Mouse (Mus musculus) kidney, postnatal 0 days (tissue): Measurements from ENCODE around the gene H2-Ob. TPM values are rescaled to one million over a fixed set of nuclear protein-coding genes. Genes with fewer than 3 reads are reported as not detected.

Experiments used
- ATAC-seq: fragments of 200-750 bp; cut with Nextera tagmentation; replicated peaks from 2 replicates; pipeline ENCODE4 v1.8.0; 2017; ENCODE audit warnings: low read depth, moderate number of reproducible peaks, moderate TSS enrichment, moderate library complexity; ENCODE audit not compliant: low FRiP score
- DNase-seq: peaks from one replicate; pipeline ENCODE4 v3.0.0-alpha.2; 2016; ENCODE audit warnings: low spot score
- H3K27ac ChIP-seq: fragments of 300-500 bp; sonication (generic); 2 replicates; pipeline ENCODE4 v1.5.1; 2014; ENCODE audit warnings: mild to moderate bottlenecking
- H3K27me3 ChIP-seq: fragments of 300-500 bp; sonication (generic); 2 replicates; pipeline ENCODE4 v1.6.1; 2014; ENCODE audit warnings: low read length, mixed read lengths; ENCODE audit not compliant: insufficient read depth
- H3K36me3 ChIP-seq: fragments of 300-500 bp; sonication (generic); 2 replicates; pipeline ENCODE4 v1.6.1; 2014; ENCODE audit warnings: low read length, mixed read lengths; ENCODE audit not compliant: insufficient read depth
- H3K4me1 ChIP-seq: fragments of 300-500 bp; sonication (generic); replicated peaks from 2 replicates; pipeline ENCODE4 v1.6.1; 2014; ENCODE audit warnings: antibody characterized with exemption, low read length, mixed read lengths; ENCODE audit not compliant: insufficient read depth
- H3K4me2 ChIP-seq: fragments of 300-500 bp; sonication (generic); 2 replicates; pipeline ENCODE4 v1.6.1; 2014; ENCODE audit warnings: mild to moderate bottlenecking, low read length, moderate library complexity, mixed read lengths
- H3K4me3 ChIP-seq: fragments of 300-500 bp; sonication (generic); replicated peaks from 2 replicates; pipeline ENCODE4 v1.5.1; 2014; ENCODE audit warnings: low read depth, low read length
- H3K9ac ChIP-seq: fragments of 300-500 bp; sonication (generic); 2 replicates; pipeline ENCODE4 v1.6.1; 2014; ENCODE audit warnings: low read depth, low read length
- H3K9me3 ChIP-seq: fragments of 300-500 bp; sonication (generic); replicated peaks from 2 replicates; pipeline ENCODE4 v1.6.1; 2016; ENCODE audit warnings: low read length, inconsistent platforms, mixed read lengths
- CTCF ChIP-seq: IDR thresholded peaks from 2 replicates; pipeline ENCODE4 v1.5.1; 2016; ENCODE audit warnings: antibody characterized with exemption, low read depth, mild to moderate bottlenecking, moderate library complexity
- WGBS: fragments of 180-500 bp; shearing (Covaris S2); extraction: QIAGEN DNeasy Blood & Tissue Kit; methylation state at CpG from one replicate; pipeline ENCODE4 v1.1.7; 2014; 5-methylcytosine and 5-hydroxymethylcytosine counted together
- polyA plus RNA-seq: library from polyadenylated mRNA; unstranded; fragments of >200 nt; fragmentation: Nextera tagmentation; extraction: Ambion mirVana; gene quantifications from 2 replicates; pipeline ENCODE4 v1.2.1, GENCODE M21; 2015

The H2-Ob gene
- polyA plus RNA-seq, 1 experiment from 2014 or later, result 0.18 TPM

- DNase-seq, result peak; percentile 71
- Histone ChIP-seq H3K36me3 (no peaks in the 10 kb centered on the region), H3K4me1 (no peaks in the 10 kb centered on the region), H3K27me3 (no peaks in the 10 kb centered on the region), H3K4me2 (no peak overlapping the region), H3K9ac (no peak overlapping the region), H3K27ac (no peak overlapping the region), H3K4me3 (no peak overlapping the region), H3K9me3 (no peaks in the 10 kb centered on the region)
- ATAC-seq, result peak; percentile 68; the same call in 1 of the 2 replicates
- TF ChIP-seq CTCF, result peak; percentile 88
- 36% methylated on average over 9 of the region's 9 CpGs for WGBS
Observed at GRCm38 (mm10) chr17:34234926-34235325, 3.8 kb upstream of the H2-Ob start.

- H3K4me3 ChIP-seq, result no peak overlapping the region
- no peak for DNase-seq
- no peak overlapping the region for H3K4me2 ChIP-seq
- 72% methylated on average over 5 of the region's 5 CpGs for WGBS
- TF ChIP-seq CTCF, result no peak
- H3K36me3 ChIP-seq, result no peaks in the 10 kb centered on the region
- no peak overlapping the region for H3K27ac ChIP-seq
- no peaks in the 10 kb centered on the region for H3K27me3 ChIP-seq
- no peak overlapping the region for H3K9ac ChIP-seq
- no peaks in the 10 kb centered on the region for H3K9me3 ChIP-seq
- ATAC-seq, result no peak
- H3K4me1 ChIP-seq, result no peaks in the 10 kb centered on the region
Observed at GRCm38 (mm10) chr17:34236691-34237090, 2.0 kb upstream of the H2-Ob start.

GRCm38 (mm10) chr17:34237741-34238140 is 962 bp upstream of the H2-Ob start:
- Histone ChIP-seq H3K4me3 (no peak overlapping the region), H3K9ac (no peak overlapping the region), H3K27ac (no peak overlapping the region), H3K36me3 (no peaks in the 10 kb centered on the region), H3K9me3 (no peaks in the 10 kb centered on the region), H3K4me1 (no peaks in the 10 kb centered on the region), H3K27me3 (no peaks in the 10 kb centered on the region), H3K4me2 (no peak overlapping the region)
- TF ChIP-seq CTCF, result no peak
- ATAC-seq, result no peak
- WGBS, result 77% methylated on average over 3 of the region's 3 CpGs
- DNase-seq, result no peak

GRCm38 (mm10) chr17:34239601-34240041 is 918 bp downstream of the H2-Ob start:
- DNase-seq, result peak; percentile 49
- Histone ChIP-seq H3K36me3 (no peaks in the 10 kb centered on the region), H3K4me3 (no peak overlapping the region), H3K27ac (peak overlapping the region; percentile 16; the same call in 1 of the 2 replicates), H3K27me3 (no peaks in the 10 kb centered on the region), H3K9ac (no peak overlapping the region), H3K4me2 (no peak overlapping the region), H3K4me1 (no peaks in the 10 kb centered on the region), H3K9me3 (no peaks in the 10 kb centered on the region)
- ATAC-seq, result no peak
- WGBS, result 30% methylated on average over 10 of the region's 10 CpGs
- TF ChIP-seq CTCF, result no peak

GRCm38 (mm10) chr17:34240366-34240765 is 1.7 kb downstream of the H2-Ob start:
- 69% methylated on average over 3 of the region's 3 CpGs for WGBS
- Histone ChIP-seq H3K9me3 (no peaks in the 10 kb centered on the region), H3K36me3 (no peaks in the 10 kb centered on the region), H3K27ac (no peak overlapping the region), H3K4me1 (no peaks in the 10 kb centered on the region), H3K27me3 (no peaks in the 10 kb centered on the region), H3K4me2 (no peak overlapping the region), H3K4me3 (no peak overlapping the region), H3K9ac (no peak overlapping the region)
- ATAC-seq (no peak), DNase-seq (no peak)
- no peak for TF ChIP-seq CTCF

- TF ChIP-seq CTCF, result no peak
- no peaks in the 10 kb centered on the region for H3K4me1 ChIP-seq
- no peak overlapping the region for H3K4me2 ChIP-seq
- 74% methylated on average over 6 of the region's 6 CpGs for WGBS
- ATAC-seq (no peak), DNase-seq (no peak)
- no peak overlapping the region for H3K27ac ChIP-seq
- H3K4me3 ChIP-seq, result no peak overlapping the region
- no peak overlapping the region for H3K9ac ChIP-seq
- H3K27me3 ChIP-seq, result no peaks in the 10 kb centered on the region
- no peaks in the 10 kb centered on the region for H3K9me3 ChIP-seq
- H3K36me3 ChIP-seq, result no peaks in the 10 kb centered on the region
Observed at GRCm38 (mm10) chr17:34240916-34241315, 2.2 kb downstream of the H2-Ob start.

GRCm38 (mm10) chr17:34244656-34245055 is 6.0 kb downstream of the H2-Ob start:
- Histone ChIP-seq H3K4me1 (no peaks in the 10 kb centered on the region), H3K9me3 (no peaks in the 10 kb centered on the region), H3K27ac (no peak overlapping the region), H3K9ac (no peak overlapping the region), H3K27me3 (no peaks in the 10 kb centered on the region), H3K4me2 (no peak overlapping the region), H3K36me3 (no peaks in the 10 kb centered on the region), H3K4me3 (no peak overlapping the region)
- TF ChIP-seq CTCF, result no peak
- no peak for DNase-seq
- ATAC-seq, result no peak
- WGBS, result 71% methylated on average over 4 of the region's 4 CpGs
